In genomic region chr19:50327804-50328203, GRCm38 (mm10) we compare ENCODE assay signal across 17 mouse cellular contexts.
DNase-seq lines count a peak whose midpoint lies in the region; ATAC-seq and TF ChIP-seq lines count a peak whose summit lies in the region.
"Had no signal": no experiment of that assay in that cellular context is flagged by ENCODE, and none has a peak within 500 bp of the region (broad histone marks: within the 10 kb centered on the region; RNA-seq: fewer than 3 reads in every experiment).

No protein-coding gene starts in this region.

- DNase-seq in forebrain, embryonic 14.5 days (ENCODE audit: low spot score), result peak; percentile 22
- DNase-seq in kidney, postnatal 0 days (ENCODE audit: low spot score), result peak; percentile 11
- no peak for DNase-seq in kidney, postnatal 36 days
- DNase-seq in brain, adult 2 months (ENCODE audit: low read depth, low spot score), result peak; percentile 76
- DNase-seq in layer of hippocampus, adult 9-11 months, result peak; percentile 8
- no peak for DNase-seq in testis, postnatal 14 days (ENCODE audit: low spot score)
- no peak for DNase-seq in limb, embryonic 10.5 days (ENCODE audit: low spot score)
- DNase-seq: adrenal gland, postnatal 36 days; B cell, adult 2 months; heart, adult 18-20 months; lung, postnatal 14 days; thymus, adult 2 months had no signal

- H3K9me3 ChIP-seq in forebrain, embryonic 14.5 days (replicated peaks; ENCODE audit: control insufficient read depth, low read length), result no peaks in the 10 kb centered on the region
- no peaks in the 10 kb centered on the region for H3K9me3 ChIP-seq in forebrain, embryonic 13.5 days (replicated peaks)
- H3K9me3 ChIP-seq in kidney, postnatal 0 days (replicated peaks; ENCODE audit: low read length), result no peaks in the 10 kb centered on the region
- H3K9me3 ChIP-seq in limb, embryonic 10.5 days (replicated peaks), result no peaks in the 10 kb centered on the region
- H3K9me3 ChIP-seq: embryonic facial prominence, embryonic 15.5 days; liver, embryonic 12.5 days had no signal

- no peaks in the 10 kb centered on the region for H3K27me3 ChIP-seq in forebrain, embryonic 14.5 days (replicated peaks; ENCODE audit: control insufficient read depth, insufficient read depth, low read length)
- H3K27me3 ChIP-seq in forebrain, embryonic 13.5 days, result no peaks in the 10 kb centered on the region
- H3K27me3 ChIP-seq in kidney, postnatal 0 days (ENCODE audit: insufficient read depth, low read length), result no peaks in the 10 kb centered on the region
- H3K27me3 ChIP-seq in limb, embryonic 10.5 days (ENCODE audit: low read depth, poor library complexity, severe bottlenecking), result no peaks in the 10 kb centered on the region
- H3K27me3 ChIP-seq: embryonic facial prominence, embryonic 15.5 days; liver, embryonic 12.5 days had no signal

- ATAC-seq in forebrain, embryonic 14.5 days, result no peak
- no peak for ATAC-seq in forebrain, embryonic 13.5 days
- ATAC-seq in kidney, postnatal 0 days (replicated peaks; ENCODE audit: low FRiP score, low read depth), result no peak; the same call in 1 of the 2 replicates
- ATAC-seq: forebrain, embryonic 16.5 days; liver, embryonic 12.5 days had no signal

- no peak for TF ChIP-seq CTCF in kidney, postnatal 0 days (IDR thresholded peaks at IDR 0.05; ENCODE audit: low read depth)

- no peak overlapping the region for H3K9ac ChIP-seq in forebrain, embryonic 14.5 days (ENCODE audit: low read length)
- H3K9ac ChIP-seq in forebrain, embryonic 13.5 days, result no peak overlapping the region
- H3K9ac ChIP-seq in kidney, postnatal 0 days (ENCODE audit: low read depth, low read length), result no peak overlapping the region
- H3K9ac ChIP-seq: embryonic facial prominence, embryonic 15.5 days; liver, embryonic 12.5 days had no signal

- H3K27ac ChIP-seq in forebrain, embryonic 14.5 days (ENCODE audit: low read depth, low read length), result no peak overlapping the region
- no peak overlapping the region for H3K27ac ChIP-seq in forebrain, embryonic 13.5 days
- H3K27ac ChIP-seq in kidney, postnatal 0 days, result no peak overlapping the region
- no peak overlapping the region for H3K27ac ChIP-seq in limb, embryonic 10.5 days
- H3K27ac ChIP-seq: embryonic facial prominence, embryonic 15.5 days; liver, embryonic 12.5 days had no signal

- 83% methylated on average over 8 of the region's 8 CpGs for WGBS in forebrain, embryonic 14.5 days
- 78% methylated on average over 8 of the region's 8 CpGs for WGBS in forebrain, embryonic 13.5 days
- WGBS in kidney, postnatal 0 days, result 70% methylated on average over 8 of the region's 8 CpGs
- WGBS in limb, embryonic 10.5 days, result 86% methylated on average over 8 of the region's 8 CpGs

- no peak overlapping the region for H3K4me3 ChIP-seq in forebrain, embryonic 14.5 days (ENCODE audit: low read depth, low read length)
- no peak overlapping the region for H3K4me3 ChIP-seq in forebrain, embryonic 13.5 days
- H3K4me3 ChIP-seq in kidney, postnatal 0 days (replicated peaks; ENCODE audit: low read depth, low read length), result no peak overlapping the region
- H3K4me3 ChIP-seq in limb, embryonic 10.5 days, result no peak overlapping the region
- H3K4me3 ChIP-seq: embryonic facial prominence, embryonic 15.5 days; liver, embryonic 12.5 days had no signal

- no peaks in the 10 kb centered on the region for H3K36me3 ChIP-seq in forebrain, embryonic 14.5 days (ENCODE audit: control insufficient read depth, insufficient read depth, low read length)
- H3K36me3 ChIP-seq in forebrain, embryonic 13.5 days (ENCODE audit: poor library complexity, severe bottlenecking), result no peaks in the 10 kb centered on the region
- no peaks in the 10 kb centered on the region for H3K36me3 ChIP-seq in kidney, postnatal 0 days (ENCODE audit: insufficient read depth, low read length)
- H3K36me3 ChIP-seq in limb, embryonic 10.5 days, result no peaks in the 10 kb centered on the region
- H3K36me3 ChIP-seq: embryonic facial prominence, embryonic 15.5 days; liver, embryonic 12.5 days had no signal

- no peak overlapping the region for H3K4me2 ChIP-seq in forebrain, embryonic 14.5 days (ENCODE audit: low read length)
- no peak overlapping the region for H3K4me2 ChIP-seq in forebrain, embryonic 13.5 days
- no peak overlapping the region for H3K4me2 ChIP-seq in kidney, postnatal 0 days (ENCODE audit: low read length)
- H3K4me2 ChIP-seq: embryonic facial prominence, embryonic 15.5 days; liver, embryonic 12.5 days; midbrain, embryonic 11.5 days had no signal

- H3K4me1 ChIP-seq in forebrain, embryonic 14.5 days (ENCODE audit: control insufficient read depth, insufficient read depth, low read length), result no peaks in the 10 kb centered on the region
- no peaks in the 10 kb centered on the region for H3K4me1 ChIP-seq in forebrain, embryonic 13.5 days
- H3K4me1 ChIP-seq in kidney, postnatal 0 days (replicated peaks; ENCODE audit: insufficient read depth, low read length), result no peaks in the 10 kb centered on the region
- H3K4me1 ChIP-seq in limb, embryonic 10.5 days, result no peaks in the 10 kb centered on the region
- H3K4me1 ChIP-seq: embryonic facial prominence, embryonic 15.5 days; liver, embryonic 12.5 days had no signal

Comparison
In these comparisons a context has a peak if more than half of its experiments do, and no peak if none do; other contexts are left out.
1. DNase-seq: peak in forebrain, embryonic 14.5 days (single experiment), kidney, postnatal 0 days (single experiment), brain, adult 2 months (single experiment) and layer of hippocampus, adult 9-11 months (single experiment); none in kidney, postnatal 36 days (0 of 2), testis, postnatal 14 days (single experiment) and limb, embryonic 10.5 days (single experiment).